Mouse (Mus musculus) liver, postnatal 0 days (tissue): ENCODE measurements around the gene Inpp5e.

ENCODE experiments used
- CTCF ChIP-seq: sonication (generic); IDR thresholded peaks from 2 replicates; pipeline ENCODE4 v1.5.1; 2016; ENCODE audit warnings: antibody characterized with exemption, low read depth
- EP300 ChIP-seq: IDR thresholded peaks from 2 replicates; pipeline ENCODE4 v1.6.1; 2016; ENCODE audit warnings: antibody characterized with exemption, low read depth, mild to moderate bottlenecking

GRCm38 (mm10) chr2:26360772-26361171 is 48.2 kb downstream of the Inpp5e start, which contains the start of gene Card9:
- no peak for TF ChIP-seq EP300
- no peak for TF ChIP-seq CTCF
